Mouse (Mus musculus): ENCODE data around the gene Lysmd2.
A peak's percentile ranks its signal among the peaks of the same experiment; 100 is the strongest.

- TF ChIP-seq POLR2A (IDR thresholded peaks at IDR 0.05; ENCODE audit: insufficient read depth, low read depth, low read length) (no peak), CTCF (IDR thresholded peaks at IDR 0.05) (peak; percentile 71)
Measured at GRCm38 (mm10) chr9:75632902-75633301, 7.4 kb downstream of the Lysmd2 start.
